In genomic region chr15:83539905-83540304, GRCm38 (mm10) we compare ENCODE assay signal across 11 mouse cellular contexts. TPM values are rescaled to one million over a fixed set of nuclear protein-coding genes. Genes with fewer than 3 reads are reported as not detected.
DNase-seq lines count a peak whose midpoint lies in the region; ATAC-seq and TF ChIP-seq lines count a peak whose summit lies in the region.
"Had no signal": no experiment of that assay in that cellular context is flagged by ENCODE, and none has a peak within 500 bp of the region (broad histone marks: within the 10 kb centered on the region; RNA-seq: fewer than 3 reads in every experiment).

No protein-coding gene starts in this region.

- H3K9me3 ChIP-seq in liver, embryonic 16.5 days (replicated peaks; ENCODE audit: control insufficient read depth, low read length) = no peaks in the 10 kb centered on the region
- no peaks in the 10 kb centered on the region for H3K9me3 ChIP-seq in liver, postnatal 0 days (ENCODE audit: low read length)
- 0 out of 2 replicates have a peak, but pooled peaks cover 2% of the 10 kb centered on the region for H3K9me3 ChIP-seq in heart, embryonic 12.5 days (replicated peaks)
- H3K9me3 ChIP-seq in stomach, postnatal 0 days (ENCODE audit: control insufficient read depth, low read length) = no peaks in the 10 kb centered on the region
- no peaks in the 10 kb centered on the region for H3K9me3 ChIP-seq in hindbrain, embryonic 11.5 days (ENCODE audit: control insufficient read depth, low read length)
- H3K9me3 ChIP-seq: hindbrain, embryonic 15.5 days; limb, embryonic 12.5 days had no signal

- no peak for TF ChIP-seq EP300 in liver, postnatal 0 days (IDR thresholded peaks at IDR 0.05; ENCODE audit: low read depth)
- no peak for TF ChIP-seq EP300 in stomach, postnatal 0 days (optimal IDR thresholded peaks at IDR 0.05)

- no peak overlapping the region for H3K9ac ChIP-seq in liver, embryonic 16.5 days (ENCODE audit: low read depth, low read length)
- no peak overlapping the region for H3K9ac ChIP-seq in liver, postnatal 0 days (replicated peaks)
- H3K9ac ChIP-seq in heart, embryonic 12.5 days = no peak overlapping the region
- H3K9ac ChIP-seq in stomach, postnatal 0 days (ENCODE audit: low read length) = no peak overlapping the region
- H3K9ac ChIP-seq in hindbrain, embryonic 11.5 days (ENCODE audit: low read depth, low read length) = no peak overlapping the region
- H3K9ac ChIP-seq: hindbrain, embryonic 15.5 days; limb, embryonic 12.5 days had no signal

- H3K4me1 ChIP-seq in liver, embryonic 16.5 days (ENCODE audit: control insufficient read depth, low read depth, low read length) = no peaks in the 10 kb centered on the region
- H3K4me1 ChIP-seq in liver, postnatal 0 days (ENCODE audit: insufficient read depth) = 0 out of 2 replicates have a peak, but pooled peaks cover 4% of the 10 kb centered on the region
- H3K4me1 ChIP-seq in heart, embryonic 12.5 days (replicated peaks) = peaks cover 46% of the 10 kb centered on the region
- no peaks in the 10 kb centered on the region; the same call in 1 of the 2 replicates for H3K4me1 ChIP-seq in cerebellum, adult 2 months (ENCODE audit: control insufficient read depth, insufficient read depth, low read length)
- H3K4me1 ChIP-seq in stomach, postnatal 0 days (replicated peaks; ENCODE audit: control insufficient read depth, insufficient read depth) = no peaks in the 10 kb centered on the region
- no peaks in the 10 kb centered on the region for H3K4me1 ChIP-seq in hindbrain, embryonic 11.5 days (replicated peaks; ENCODE audit: control insufficient read depth, insufficient read depth, low read length)
- H3K4me1 ChIP-seq: hindbrain, embryonic 15.5 days; limb, embryonic 12.5 days had no signal

- TF ChIP-seq POLR2A in cerebellum, adult 2 months (IDR thresholded peaks at IDR 0.05; ENCODE audit: borderline replicate concordance, insufficient read depth, low read length) = no peak

- WGBS in liver, embryonic 16.5 days (ENCODE audit: insufficient replicate concordance) = 34% methylated on average over 4 of the region's 4 CpGs
- WGBS in liver, postnatal 0 days (ENCODE audit: insufficient replicate concordance) = 46% methylated on average over 4 of the region's 4 CpGs
- WGBS in heart, embryonic 12.5 days = 20% methylated on average over 4 of the region's 4 CpGs
- 45% methylated on average over 4 of the region's 4 CpGs for WGBS in cerebellum, adult 2 months
- 45% methylated on average over 4 of the region's 4 CpGs for whole genome bisulfite sequencing in stomach, postnatal 0 days
- WGBS in hindbrain, embryonic 11.5 days = 75% methylated on average over 4 of the region's 4 CpGs

- TF ChIP-seq CTCF in liver, postnatal 0 days (IDR thresholded peaks at IDR 0.05; ENCODE audit: low read depth) = no peak
- TF ChIP-seq CTCF in cerebellum, adult 2 months (IDR thresholded peaks at IDR 0.05; ENCODE audit: borderline replicate concordance, insufficient read depth, low read depth, low read length) = no peak
- TF ChIP-seq CTCF in stomach, postnatal 0 days (IDR thresholded peaks at IDR 0.05; ENCODE audit: low read depth) = no peak

- H3K27me3 ChIP-seq in liver, embryonic 16.5 days (ENCODE audit: control insufficient read depth, insufficient read depth, low read depth, low read length) = no peaks in the 10 kb centered on the region
- H3K27me3 ChIP-seq in liver, postnatal 0 days (ENCODE audit: insufficient read depth, low read length) = no peaks in the 10 kb centered on the region
- no peaks in the 10 kb centered on the region for H3K27me3 ChIP-seq in heart, embryonic 12.5 days (replicated peaks)
- no peaks in the 10 kb centered on the region for H3K27me3 ChIP-seq in cerebellum, adult 2 months (ENCODE audit: control insufficient read depth, insufficient read depth, low read length)
- no peaks in the 10 kb centered on the region for H3K27me3 ChIP-seq in stomach, postnatal 0 days (ENCODE audit: control insufficient read depth, insufficient read depth, low read length)
- H3K27me3 ChIP-seq in hindbrain, embryonic 11.5 days (ENCODE audit: control insufficient read depth, insufficient read depth, low read length) = no peaks in the 10 kb centered on the region
- H3K27me3 ChIP-seq: hindbrain, embryonic 15.5 days; limb, embryonic 12.5 days had no signal

- no peak overlapping the region for H3K4me2 ChIP-seq in liver, embryonic 16.5 days (ENCODE audit: low read depth, low read length)
- H3K4me2 ChIP-seq in liver, postnatal 0 days (ENCODE audit: low read depth, low read length) = no peak overlapping the region
- H3K4me2 ChIP-seq in heart, embryonic 12.5 days = peak overlapping the region; percentile 16
- no peak overlapping the region for H3K4me2 ChIP-seq in stomach, postnatal 0 days (replicated peaks; ENCODE audit: low read depth)
- H3K4me2 ChIP-seq in hindbrain, embryonic 11.5 days (replicated peaks; ENCODE audit: low read depth, low read length) = no peak overlapping the region
- H3K4me2 ChIP-seq: hindbrain, embryonic 15.5 days; limb, embryonic 12.5 days had no signal

- ATAC-seq in liver, embryonic 16.5 days (ENCODE audit: low read depth) = 0 out of 2 replicates have a peak, but pooled peaks have one; percentile 19
- no peak for ATAC-seq in liver, postnatal 0 days
- peak; percentile 51; the same call in 1 of the 2 replicates for ATAC-seq in heart, embryonic 12.5 days (ENCODE audit: insufficient number of reproducible peaks, low FRiP score)
- ATAC-seq in stomach, postnatal 0 days (ENCODE audit: low FRiP score, low TSS enrichment) = no peak
- ATAC-seq in hindbrain, embryonic 11.5 days (ENCODE audit: low FRiP score) = no peak

- no peaks in the 10 kb centered on the region for H3K36me3 ChIP-seq in liver, embryonic 16.5 days (ENCODE audit: control insufficient read depth, insufficient read depth)
- peaks cover 2% of the 10 kb centered on the region; the same call in 1 of the 2 replicates for H3K36me3 ChIP-seq in liver, postnatal 0 days (replicated peaks; ENCODE audit: insufficient read depth, low read length)
- H3K36me3 ChIP-seq in heart, embryonic 12.5 days = peaks cover 44% of the 10 kb centered on the region
- H3K36me3 ChIP-seq in stomach, postnatal 0 days (ENCODE audit: control insufficient read depth, insufficient read depth, low read length) = no peaks in the 10 kb centered on the region
- no peaks in the 10 kb centered on the region for H3K36me3 ChIP-seq in hindbrain, embryonic 11.5 days (ENCODE audit: control insufficient read depth, insufficient read depth, low read length)
- H3K36me3 ChIP-seq: hindbrain, embryonic 15.5 days; limb, embryonic 12.5 days had no signal

- no peak overlapping the region for H3K27ac ChIP-seq in liver, embryonic 16.5 days (ENCODE audit: low read length)
- H3K27ac ChIP-seq in liver, postnatal 0 days (ENCODE audit: low read depth) = no peak overlapping the region
- H3K27ac ChIP-seq in heart, embryonic 12.5 days (ENCODE audit: poor library complexity, severe bottlenecking) = peak overlapping the region; percentile 68
- H3K27ac ChIP-seq in cerebellum, adult 2 months (ENCODE audit: insufficient read depth, low read length) = no peak overlapping the region
- H3K27ac ChIP-seq in stomach, postnatal 0 days (replicated peaks) = no peak overlapping the region
- H3K27ac ChIP-seq in hindbrain, embryonic 11.5 days (ENCODE audit: low read depth, low read length) = no peak overlapping the region
- H3K27ac ChIP-seq: hindbrain, embryonic 15.5 days; limb, embryonic 12.5 days had no signal

- H3K4me3 ChIP-seq in liver, embryonic 16.5 days (ENCODE audit: low read depth, low read length) = no peak overlapping the region
- no peak overlapping the region for H3K4me3 ChIP-seq in liver, postnatal 0 days (ENCODE audit: low read depth, low read length)
- no peak overlapping the region for H3K4me3 ChIP-seq in heart, embryonic 12.5 days
- no peak overlapping the region for H3K4me3 ChIP-seq in cerebellum, adult 2 months (replicated peaks; ENCODE audit: insufficient read depth, low read depth, low read length)
- no peak overlapping the region for H3K4me3 ChIP-seq in stomach, postnatal 0 days (ENCODE audit: low read depth, low read length)
- H3K4me3 ChIP-seq in hindbrain, embryonic 11.5 days (ENCODE audit: low read depth, low read length) = no peak overlapping the region
- H3K4me3 ChIP-seq: hindbrain, embryonic 15.5 days; limb, embryonic 12.5 days had no signal

- DNase-seq in liver, postnatal 0 days = no peak
- peak; percentile 84 to 85 for DNase-seq in kidney, postnatal 25 days
- DNase-seq in skeletal muscle tissue, adult 2 months (ENCODE audit: low read depth, low spot score) = peak; percentile 61
- no peak for DNase-seq in cerebellum, adult 2 months
- no peak for DNase-seq in stomach, postnatal 0 days (ENCODE audit: low spot score)
- no peak for DNase-seq in hindbrain, embryonic 11.5 days (ENCODE audit: low spot score)
- DNase-seq: cerebellum, postnatal 25 days had no signal

RNA-seq across cellular contexts. Expression of gene Bik, which starts 13.2 kb away (rescaled TPM):
- 1.8 TPM in 2 replicates for polyA plus RNA-seq in liver, embryonic 16.5 days (2015; fragmentation: Nextera tagmentation; extraction: Ambion mirVana)
- polyA plus RNA-seq in liver, postnatal 0 days (2015; fragmentation: Nextera tagmentation; extraction: Ambion mirVana) = 6.2 and 6.4 TPM in 2 replicates
- 31.2 and 35.4 TPM in 2 replicates for polyA plus RNA-seq in heart, embryonic 12.5 days (2016; fragmentation: Nextera tagmentation; extraction: Ambion mirVana)
- polyA plus RNA-seq in cerebellum, adult 2 months (2012; rRNA removed) = 0.31 and 0.84 TPM in 2 replicates
- 4.2 and 5.2 TPM in 2 replicates for polyA plus RNA-seq in stomach, postnatal 0 days (2015; fragmentation: Nextera tagmentation; extraction: Ambion mirVana)
- polyA plus RNA-seq in hindbrain, embryonic 11.5 days (2014; fragmentation: Nextera tagmentation; extraction: Ambion mirVana) = 2.1 and 3.3 TPM in 2 replicates

RNA-seq across cellular contexts. Expression of gene Tspo, which starts 23.5 kb away (rescaled TPM):
- 179 and 184 TPM in 2 replicates for polyA plus RNA-seq in liver, embryonic 16.5 days (2015; fragmentation: Nextera tagmentation; extraction: Ambion mirVana)
- 168 and 183 TPM in 2 replicates for polyA plus RNA-seq in liver, postnatal 0 days (2015; fragmentation: Nextera tagmentation; extraction: Ambion mirVana)
- polyA plus RNA-seq in heart, embryonic 12.5 days (2016; fragmentation: Nextera tagmentation; extraction: Ambion mirVana) = 119 and 125 TPM in 2 replicates
- 12.2 and 13.7 TPM in 2 replicates for polyA plus RNA-seq in cerebellum, adult 2 months (2012; rRNA removed)
- 277 and 284 TPM in 2 replicates for polyA plus RNA-seq in stomach, postnatal 0 days (2015; fragmentation: Nextera tagmentation; extraction: Ambion mirVana)
- 27.4 and 32.0 TPM in 2 replicates for polyA plus RNA-seq in hindbrain, embryonic 11.5 days (2014; fragmentation: Nextera tagmentation; extraction: Ambion mirVana)

RNA-seq across cellular contexts. Expression of gene Mcat, which starts 23.7 kb away (rescaled TPM):
- polyA plus RNA-seq in liver, embryonic 16.5 days (2015; fragmentation: Nextera tagmentation; extraction: Ambion mirVana) = 12.0 and 13.1 TPM in 2 replicates
- polyA plus RNA-seq in liver, postnatal 0 days (2015; fragmentation: Nextera tagmentation; extraction: Ambion mirVana) = 20.0 and 20.5 TPM in 2 replicates
- 34.4 and 34.8 TPM in 2 replicates for polyA plus RNA-seq in heart, embryonic 12.5 days (2016; fragmentation: Nextera tagmentation; extraction: Ambion mirVana)
- 22.9 and 25.0 TPM in 2 replicates for polyA plus RNA-seq in cerebellum, adult 2 months (2012; rRNA removed)
- polyA plus RNA-seq in stomach, postnatal 0 days (2015; fragmentation: Nextera tagmentation; extraction: Ambion mirVana) = 24.9 and 25.5 TPM in 2 replicates
- polyA plus RNA-seq in hindbrain, embryonic 11.5 days (2014; fragmentation: Nextera tagmentation; extraction: Ambion mirVana) = 38.9 and 39.0 TPM in 2 replicates

RNA-seq across cellular contexts. Expression of gene Ttll1, which starts 29.2 kb away (rescaled TPM):
- 4.3 and 4.7 TPM in 2 replicates for polyA plus RNA-seq in liver, embryonic 16.5 days (2015; fragmentation: Nextera tagmentation; extraction: Ambion mirVana)
- 2.7 and 3.2 TPM in 2 replicates for polyA plus RNA-seq in liver, postnatal 0 days (2015; fragmentation: Nextera tagmentation; extraction: Ambion mirVana)
- polyA plus RNA-seq in heart, embryonic 12.5 days (2016; fragmentation: Nextera tagmentation; extraction: Ambion mirVana) = 24.5 and 25.4 TPM in 2 replicates
- 33.9 and 36.8 TPM in 2 replicates for polyA plus RNA-seq in cerebellum, adult 2 months (2012; rRNA removed)
- polyA plus RNA-seq in stomach, postnatal 0 days (2015; fragmentation: Nextera tagmentation; extraction: Ambion mirVana) = 10.2 and 11.4 TPM in 2 replicates
- polyA plus RNA-seq in hindbrain, embryonic 11.5 days (2014; fragmentation: Nextera tagmentation; extraction: Ambion mirVana) = 37.0 and 38.9 TPM in 2 replicates

RNA-seq across cellular contexts. Expression of gene Ttll12, which starts 55.1 kb away (rescaled TPM):
- 31.8 and 33.2 TPM in 2 replicates for polyA plus RNA-seq in liver, embryonic 16.5 days (2015; fragmentation: Nextera tagmentation; extraction: Ambion mirVana)
- 10.9 and 12.9 TPM in 2 replicates for polyA plus RNA-seq in liver, postnatal 0 days (2015; fragmentation: Nextera tagmentation; extraction: Ambion mirVana)
- 29.2 and 29.3 TPM in 2 replicates for polyA plus RNA-seq in heart, embryonic 12.5 days (2016; fragmentation: Nextera tagmentation; extraction: Ambion mirVana)
- polyA plus RNA-seq in cerebellum, adult 2 months (2012; rRNA removed) = 15.7 and 16.1 TPM in 2 replicates
- polyA plus RNA-seq in stomach, postnatal 0 days (2015; fragmentation: Nextera tagmentation; extraction: Ambion mirVana) = 17.3 and 17.6 TPM in 2 replicates
- polyA plus RNA-seq in hindbrain, embryonic 11.5 days (2014; fragmentation: Nextera tagmentation; extraction: Ambion mirVana) = 43.4 and 43.6 TPM in 2 replicates

Comparison
In these comparisons a context has a peak if more than half of its experiments do, and no peak if none do; other contexts are left out.
1. ATAC-seq: peak in liver, embryonic 16.5 days (single experiment) and heart, embryonic 12.5 days (single experiment); none in liver, postnatal 0 days (single experiment), stomach, postnatal 0 days (single experiment) and hindbrain, embryonic 11.5 days (single experiment).
2. DNase-seq: peak in kidney, postnatal 25 days (2 of 2) and skeletal muscle tissue, adult 2 months (single experiment); none in liver, postnatal 0 days (single experiment), cerebellum, adult 2 months (0 of 2), stomach, postnatal 0 days (single experiment) and hindbrain, embryonic 11.5 days (single experiment).